Mouse (Mus musculus) intestine, postnatal 0 days (tissue): Measurements from ENCODE around the gene Gng2. TPM values are rescaled to one million over a fixed set of nuclear protein-coding genes. Genes with fewer than 3 reads are reported as not detected.

Experiments
- ATAC-seq: fragments of 200-750 bp; cut with Nextera tagmentation; 2 replicates; pipeline ENCODE4 v1.8.0; 2017; ENCODE audit warnings: mild to moderate bottlenecking, moderate TSS enrichment, moderate library complexity
- H3K27ac ChIP-seq: fragments of 300-500 bp; sonication (generic); 2 replicates; pipeline ENCODE4 v1.5.1; 2014; ENCODE audit warnings: mild to moderate bottlenecking, low read depth, low read length, moderate library complexity
- H3K27me3 ChIP-seq: fragments of 300-500 bp; sonication (generic); replicated peaks from 2 replicates; pipeline ENCODE4 v1.6.1; 2014; ENCODE audit warnings: low read length, mixed read lengths; ENCODE audit not compliant: control insufficient read depth, insufficient read depth
- H3K36me3 ChIP-seq: fragments of 300-500 bp; sonication (generic); 2 replicates; pipeline ENCODE4 v1.6.1; 2014; ENCODE audit warnings: mild to moderate bottlenecking, moderate library complexity; ENCODE audit not compliant: control insufficient read depth, insufficient read depth
- H3K4me1 ChIP-seq: fragments of 300-500 bp; sonication (generic); replicated peaks from 2 replicates; pipeline ENCODE4 v1.6.1; 2014; ENCODE audit warnings: antibody characterized with exemption, low read length, mixed read lengths; ENCODE audit not compliant: control insufficient read depth, insufficient read depth
- H3K4me2 ChIP-seq: fragments of 300-500 bp; sonication (generic); replicated peaks from 2 replicates; pipeline ENCODE4 v1.6.1; 2014; ENCODE audit warnings: low read depth, mild to moderate bottlenecking, moderate library complexity
- H3K4me3 ChIP-seq: fragments of 300-500 bp; sonication (generic); 2 replicates; pipeline ENCODE4 v1.5.1; 2014; ENCODE audit warnings: low read depth, low read length
- H3K9ac ChIP-seq: fragments of 300-500 bp; sonication (generic); 2 replicates; pipeline ENCODE4 v1.6.1; 2014; ENCODE audit warnings: mild to moderate bottlenecking, low read depth, low read length
- H3K9me3 ChIP-seq: fragments of 300-500 bp; sonication (generic); 2 replicates; pipeline ENCODE4 v1.6.1; 2016; ENCODE audit warnings: mixed run types; ENCODE audit not compliant: control insufficient read depth
- CTCF ChIP-seq: sonication (generic); IDR thresholded peaks from 2 replicates; pipeline ENCODE4 v1.5.1; 2016; ENCODE audit warnings: low read depth, mild to moderate bottlenecking, control low read depth, antibody characterized with exemption, moderate library complexity
- WGBS: fragments of 180-500 bp; shearing (Covaris S2); extraction: QIAGEN DNeasy Blood & Tissue Kit; methylation state at CpG from one replicate; pipeline ENCODE4 v1.1.7; 2014; 5-methylcytosine and 5-hydroxymethylcytosine counted together
- polyA plus RNA-seq: library from polyadenylated mRNA; unstranded; fragments of >200 nt; fragmentation: Nextera tagmentation; extraction: Ambion mirVana; gene quantifications from 2 replicates; pipeline ENCODE4 v1.2.1, GENCODE M21; 2015

Gng2 gene
- polyA plus RNA-seq, 1 experiment from 2014 or later: 22.2 TPM

- Histone ChIP-seq H3K9me3 (no peaks in the 10 kb centered on the region), H3K4me1 (no peaks in the 10 kb centered on the region), H3K27me3 (no peaks in the 10 kb centered on the region), H3K36me3 (no peaks in the 10 kb centered on the region), H3K4me3 (no peak overlapping the region), H3K9ac (no peak overlapping the region), H3K4me2 (no peak overlapping the region), H3K27ac (no peak overlapping the region)
- ATAC-seq: no peak
- 0 out of 2 replicates have a peak, but pooled peaks have one; percentile 14 for TF ChIP-seq CTCF
These were observed 27.4 kb upstream of the Gng2 start for GRCm38 (mm10) chr14:20004777-20005289.

GRCm38 (mm10) chr14:19996853-19997252 lies 19.4 kb upstream of the Gng2 start:
- WGBS: 88% methylated on average over 5 of the region's 5 CpGs
- no peak overlapping the region for H3K27ac ChIP-seq
- no peak overlapping the region for H3K4me3 ChIP-seq
- H3K36me3 ChIP-seq: no peaks in the 10 kb centered on the region
- ATAC-seq: no peak
- H3K4me1 ChIP-seq: no peaks in the 10 kb centered on the region
- no peaks in the 10 kb centered on the region for H3K9me3 ChIP-seq
- no peaks in the 10 kb centered on the region for H3K27me3 ChIP-seq
- no peak for TF ChIP-seq CTCF
- H3K4me2 ChIP-seq: no peak overlapping the region
- no peak overlapping the region for H3K9ac ChIP-seq

GRCm38 (mm10) chr14:19995943-19996342 lies 18.5 kb upstream of the Gng2 start:
- H3K27ac ChIP-seq: no peak overlapping the region
- H3K27me3 ChIP-seq: no peaks in the 10 kb centered on the region
- no peak for TF ChIP-seq CTCF
- H3K9me3 ChIP-seq: no peaks in the 10 kb centered on the region
- H3K4me2 ChIP-seq: no peak overlapping the region
- H3K4me1 ChIP-seq: no peaks in the 10 kb centered on the region
- no peak for ATAC-seq
- H3K9ac ChIP-seq: no peak overlapping the region
- no peaks in the 10 kb centered on the region for H3K36me3 ChIP-seq
- no peak overlapping the region for H3K4me3 ChIP-seq
- WGBS: 64% methylated on average over 4 of the region's 4 CpGs

- no peak for TF ChIP-seq CTCF
- 76% methylated on average over 5 of the region's 5 CpGs for WGBS
- no peak for ATAC-seq
- Histone ChIP-seq H3K27ac (no peak overlapping the region), H3K9ac (no peak overlapping the region), H3K36me3 (no peaks in the 10 kb centered on the region), H3K27me3 (no peaks in the 10 kb centered on the region), H3K4me1 (no peaks in the 10 kb centered on the region), H3K4me3 (no peak overlapping the region), H3K4me2 (no peak overlapping the region), H3K9me3 (no peaks in the 10 kb centered on the region)
These were observed 16.6 kb upstream of the Gng2 start for GRCm38 (mm10) chr14:19994068-19994467.

- Histone ChIP-seq H3K4me1 (no peaks in the 10 kb centered on the region), H3K36me3 (no peaks in the 10 kb centered on the region), H3K9ac (no peak overlapping the region), H3K4me3 (no peak overlapping the region), H3K4me2 (no peak overlapping the region), H3K9me3 (no peaks in the 10 kb centered on the region), H3K27me3 (no peaks in the 10 kb centered on the region), H3K27ac (no peak overlapping the region)
- ATAC-seq: no peak
- 68% methylated on average over 3 of the region's 3 CpGs for WGBS
- TF ChIP-seq CTCF: no peak
These were observed 16.1 kb upstream of the Gng2 start for GRCm38 (mm10) chr14:19993570-19993883.

- Histone ChIP-seq H3K27me3 (no peaks in the 10 kb centered on the region), H3K4me1 (no peaks in the 10 kb centered on the region), H3K36me3 (no peaks in the 10 kb centered on the region), H3K27ac (no peak overlapping the region), H3K4me3 (no peak overlapping the region), H3K4me2 (no peak overlapping the region), H3K9me3 (no peaks in the 10 kb centered on the region), H3K9ac (no peak overlapping the region)
- no peak for TF ChIP-seq CTCF
- no peak for ATAC-seq
- WGBS: 84% methylated on average over 8 of the region's 8 CpGs
These were observed 15.6 kb upstream of the Gng2 start for GRCm38 (mm10) chr14:19992873-19993569.

- no peak for ATAC-seq
- Histone ChIP-seq H3K27ac (no peak overlapping the region), H3K9ac (no peak overlapping the region), H3K4me1 (peaks cover 5% of the 10 kb centered on the region; the same call in 1 of the 2 replicates), H3K9me3 (no peaks in the 10 kb centered on the region), H3K4me3 (no peak overlapping the region), H3K4me2 (no peak overlapping the region), H3K27me3 (no peaks in the 10 kb centered on the region), H3K36me3 (no peaks in the 10 kb centered on the region)
- WGBS: 31% methylated on average over 3 of the region's 3 CpGs
- no peak for TF ChIP-seq CTCF
These were observed 14.4 kb upstream of the Gng2 start for GRCm38 (mm10) chr14:19991861-19992260.
